Mouse (Mus musculus): ENCODE measurements at regions not wholly inside any gene's neighbourhood (a gene's known extent, or its start where the extent isn't known, plus 50 kb on each side); places are given as distances from the start of the nearest gene placed in this dataset.

DNA sequence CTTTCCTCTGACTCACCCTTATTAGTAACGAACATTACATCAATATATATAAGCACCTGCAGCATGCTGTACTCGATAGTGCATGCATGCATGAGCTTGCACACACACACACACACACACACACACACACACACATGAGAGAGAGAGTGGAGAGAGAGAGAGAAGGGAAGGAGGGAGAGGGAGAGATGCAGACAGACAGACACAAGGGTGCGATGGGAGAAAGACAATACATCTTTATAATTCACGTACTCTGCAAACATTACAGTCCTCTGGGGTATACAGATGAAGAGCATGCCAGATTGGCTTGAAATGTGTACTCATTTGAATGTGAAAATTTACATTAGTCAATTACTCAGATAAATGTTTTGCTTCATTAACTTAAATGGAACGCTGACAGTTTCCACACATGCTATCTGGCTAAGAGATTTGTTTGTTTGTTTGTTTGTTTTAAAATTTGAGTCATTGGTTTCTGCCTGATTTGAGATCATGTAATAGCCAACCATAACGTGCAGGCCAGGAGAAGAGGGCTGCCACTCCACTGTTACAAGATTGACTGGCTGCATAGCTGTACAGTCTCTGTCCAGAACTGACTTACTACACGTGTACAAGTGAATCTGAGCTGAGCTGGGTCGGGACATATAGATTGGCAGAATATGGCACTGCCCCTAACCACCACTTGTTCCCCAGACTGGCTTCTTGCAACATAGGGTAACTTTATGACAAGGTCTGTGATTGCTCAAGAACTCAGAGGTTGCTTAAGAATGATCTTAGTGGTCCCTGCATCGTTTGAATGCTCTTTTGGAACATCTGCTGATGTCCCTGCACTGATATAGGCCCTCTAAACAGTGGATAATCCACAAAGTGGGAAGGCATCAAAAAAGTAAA is 54.6 kb upstream of the F13a1 start:
- H3K4me3 ChIP-seq (ENCODE audit: low read depth, low read length) = no peak overlapping the region
- no peak overlapping the region for H3K9ac ChIP-seq (ENCODE audit: low read length)
- ATAC-seq (ENCODE audit: insufficient number of reproducible peaks, low FRiP score, low TSS enrichment, low read depth) = no peak
- H3K36me3 ChIP-seq (ENCODE audit: control insufficient read depth, insufficient read depth, low read length) = no peaks in the 10 kb centered on the region
- no peak overlapping the region for H3K27ac ChIP-seq (replicated peaks; ENCODE audit: low read depth, low read length)
- no peak overlapping the region for H3K4me2 ChIP-seq (ENCODE audit: low read depth, severe bottlenecking)
- no peaks in the 10 kb centered on the region for H3K4me1 ChIP-seq (ENCODE audit: control insufficient read depth, insufficient read depth, low read length)
- no peaks in the 10 kb centered on the region for H3K9me3 ChIP-seq (ENCODE audit: control insufficient read depth, low read length)
- H3K27me3 ChIP-seq (ENCODE audit: control insufficient read depth, insufficient read depth, low read length) = no peaks in the 10 kb centered on the region
- DNase-seq (ENCODE audit: low spot score) = no peak
- WGBS = 65% methylated on average over 9 of the region's 9 CpGs

GRCm38 (mm10) chr13:37103741-37104296 is 53.8 kb upstream of the F13a1 start:
- DNase-seq (ENCODE audit: low spot score) (peak; percentile 58), ATAC-seq (ENCODE audit: insufficient number of reproducible peaks, low FRiP score, low TSS enrichment, low read depth) (peak; percentile 54; the same call in 1 of the 2 replicates)
- 25% methylated on average over 6 of the region's 6 CpGs for WGBS
- no peak overlapping the region for H3K4me2 ChIP-seq (ENCODE audit: low read depth, severe bottlenecking)
- no peak overlapping the region for H3K4me3 ChIP-seq (ENCODE audit: low read depth, low read length)
- no peaks in the 10 kb centered on the region for H3K4me1 ChIP-seq (ENCODE audit: control insufficient read depth, insufficient read depth, low read length)
- no peak overlapping the region for H3K27ac ChIP-seq (replicated peaks; ENCODE audit: low read depth, low read length)
- H3K9me3 ChIP-seq (ENCODE audit: control insufficient read depth, low read length) = no peaks in the 10 kb centered on the region; the same call in 1 of the 2 replicates
- H3K9ac ChIP-seq (ENCODE audit: low read length) = no peak overlapping the region
- H3K36me3 ChIP-seq (ENCODE audit: control insufficient read depth, insufficient read depth, low read length) = no peaks in the 10 kb centered on the region
- H3K27me3 ChIP-seq (ENCODE audit: control insufficient read depth, insufficient read depth, low read length) = no peaks in the 10 kb centered on the region

DNA sequence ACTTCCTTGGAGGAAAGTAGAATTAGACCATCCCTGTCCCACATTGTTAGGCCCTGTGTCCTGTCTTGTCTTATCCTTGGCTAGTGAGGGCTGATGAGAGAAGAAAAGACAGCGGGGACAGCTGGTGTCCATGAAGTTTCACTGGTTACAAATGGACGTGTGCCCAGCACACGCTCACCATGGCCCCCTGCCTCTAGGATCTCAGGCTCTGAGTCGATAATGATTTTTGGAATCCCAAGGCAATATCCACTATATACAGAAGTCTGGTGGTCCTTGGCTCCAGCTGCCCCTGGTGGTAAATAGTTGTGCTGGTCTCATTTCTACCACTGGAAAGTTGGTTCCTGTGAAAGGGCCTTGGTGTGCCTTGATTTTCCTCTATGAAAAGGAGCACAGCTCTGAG is 51.7 kb upstream of the F13a1 start:
- Histone ChIP-seq H3K9ac (ENCODE audit: low read length) (no peak overlapping the region), H3K27ac (replicated peaks; ENCODE audit: low read depth, low read length) (no peak overlapping the region), H3K4me1 (ENCODE audit: control insufficient read depth, insufficient read depth, low read length) (no peaks in the 10 kb centered on the region), H3K27me3 (ENCODE audit: control insufficient read depth, insufficient read depth, low read length) (no peaks in the 10 kb centered on the region), H3K4me2 (ENCODE audit: low read depth, severe bottlenecking) (no peak overlapping the region), H3K36me3 (ENCODE audit: control insufficient read depth, insufficient read depth, low read length) (no peaks in the 10 kb centered on the region), H3K4me3 (ENCODE audit: low read depth, low read length) (no peak overlapping the region), H3K9me3 (ENCODE audit: control insufficient read depth, low read length) (no peaks in the 10 kb centered on the region; the same call in 1 of the 2 replicates)
- WGBS = 89% methylated on average over 4 of the region's 4 CpGs
- DNase-seq (ENCODE audit: low spot score) (no peak), ATAC-seq (ENCODE audit: insufficient number of reproducible peaks, low FRiP score, low TSS enrichment, low read depth) (no peak)

Measured in limb, embryonic 11.5 days (tissue).